Mouse (Mus musculus): ENCODE measurements at regions not wholly inside any gene's neighbourhood (a gene's known extent, or its start where the extent isn't known, plus 50 kb on each side); places are given as distances from the start of the nearest gene placed in this dataset.

- 56% methylated on average over 8 of the region's 8 CpGs for WGBS
- ATAC-seq (replicated peaks; ENCODE audit: insufficient number of reproducible peaks, low FRiP score, low TSS enrichment, low read depth), result no peak
- H3K36me3 ChIP-seq (replicated peaks; ENCODE audit: control insufficient read depth, insufficient read depth, low read depth, low read length), result no peaks in the 10 kb centered on the region
- no peaks in the 10 kb centered on the region for H3K27me3 ChIP-seq (ENCODE audit: control insufficient read depth, insufficient read depth, low read length)
- H3K27ac ChIP-seq (replicated peaks; ENCODE audit: low read depth, low read length), result no peak overlapping the region
- no peak overlapping the region for H3K4me2 ChIP-seq (ENCODE audit: low read depth, low read length)
- no peaks in the 10 kb centered on the region for H3K4me1 ChIP-seq (ENCODE audit: control insufficient read depth, insufficient read depth, low read length)
- no peak overlapping the region for H3K4me3 ChIP-seq (ENCODE audit: low read depth, low read length)
- no peak for DNase-seq (ENCODE audit: low spot score)
- no peaks in the 10 kb centered on the region for H3K9me3 ChIP-seq (replicated peaks; ENCODE audit: control insufficient read depth, low read length)
- H3K9ac ChIP-seq (replicated peaks; ENCODE audit: low read length), result no peak overlapping the region
Measured at GRCm38 (mm10) chr4:103486140-103486965, 132.8 kb upstream of the Dab1 start.

- Histone ChIP-seq H3K27me3 (ENCODE audit: control insufficient read depth, insufficient read depth, low read length) (no peaks in the 10 kb centered on the region), H3K27ac (replicated peaks; ENCODE audit: low read depth, low read length) (no peak overlapping the region), H3K4me3 (ENCODE audit: low read depth, low read length) (no peak overlapping the region), H3K9me3 (replicated peaks; ENCODE audit: control insufficient read depth, low read length) (no peaks in the 10 kb centered on the region), H3K36me3 (replicated peaks; ENCODE audit: control insufficient read depth, insufficient read depth, low read depth, low read length) (no peaks in the 10 kb centered on the region), H3K4me2 (ENCODE audit: low read depth, low read length) (no peak overlapping the region), H3K4me1 (ENCODE audit: control insufficient read depth, insufficient read depth, low read length) (no peaks in the 10 kb centered on the region), H3K9ac (replicated peaks; ENCODE audit: low read length) (no peak overlapping the region)
- WGBS, result 71% methylated on average over 2 of the region's 2 CpGs
- ATAC-seq (replicated peaks; ENCODE audit: insufficient number of reproducible peaks, low FRiP score, low TSS enrichment, low read depth) (no peak), DNase-seq (ENCODE audit: low spot score) (no peak)
Measured at GRCm38 (mm10) chr4:103508435-103508834, 110.7 kb upstream of the Dab1 start.

GRCm38 (mm10) chr4:103512901-103513300, 106.3 kb upstream of the Dab1 start:
- Histone ChIP-seq H3K4me2 (ENCODE audit: low read depth, low read length) (no peak overlapping the region), H3K4me1 (ENCODE audit: control insufficient read depth, insufficient read depth, low read length) (no peaks in the 10 kb centered on the region), H3K36me3 (replicated peaks; ENCODE audit: control insufficient read depth, insufficient read depth, low read depth, low read length) (no peaks in the 10 kb centered on the region), H3K27ac (replicated peaks; ENCODE audit: low read depth, low read length) (no peak overlapping the region), H3K4me3 (ENCODE audit: low read depth, low read length) (no peak overlapping the region), H3K9ac (replicated peaks; ENCODE audit: low read length) (no peak overlapping the region), H3K27me3 (ENCODE audit: control insufficient read depth, insufficient read depth, low read length) (no peaks in the 10 kb centered on the region), H3K9me3 (replicated peaks; ENCODE audit: control insufficient read depth, low read length) (no peaks in the 10 kb centered on the region)
- WGBS, result 69% methylated on average over 1 of the region's 1 CpGs
- ATAC-seq (replicated peaks; ENCODE audit: insufficient number of reproducible peaks, low FRiP score, low TSS enrichment, low read depth) (no peak), DNase-seq (ENCODE audit: low spot score) (no peak)

- DNase-seq (ENCODE audit: low spot score), result no peak
- no peak overlapping the region for H3K4me3 ChIP-seq (ENCODE audit: low read depth, low read length)
Measured at GRCm38 (mm10) chr4:103521870-103522609, 97.1 kb upstream of the Dab1 start.

GRCm38 (mm10) chr4:103536534-103537265, 82.5 kb upstream of the Dab1 start:
- Histone ChIP-seq H3K36me3 (replicated peaks; ENCODE audit: control insufficient read depth, insufficient read depth, low read depth, low read length) (no peaks in the 10 kb centered on the region), H3K27ac (replicated peaks; ENCODE audit: low read depth, low read length) (no peak overlapping the region), H3K4me2 (ENCODE audit: low read depth, low read length) (no peak overlapping the region), H3K27me3 (ENCODE audit: control insufficient read depth, insufficient read depth, low read length) (no peaks in the 10 kb centered on the region), H3K9me3 (replicated peaks; ENCODE audit: control insufficient read depth, low read length) (no peaks in the 10 kb centered on the region), H3K9ac (replicated peaks; ENCODE audit: low read length) (no peak overlapping the region), H3K4me3 (ENCODE audit: low read depth, low read length) (no peak overlapping the region), H3K4me1 (ENCODE audit: control insufficient read depth, insufficient read depth, low read length) (no peaks in the 10 kb centered on the region)
- 43% methylated on average over 6 of the region's 6 CpGs for WGBS
- DNase-seq (ENCODE audit: low spot score), result peak; percentile 5
- ATAC-seq (replicated peaks; ENCODE audit: insufficient number of reproducible peaks, low FRiP score, low TSS enrichment, low read depth), result no peak

More at GRCm38 (mm10) chr4:103521870-103522609, 97.1 kb upstream of the Dab1 start:
- no peaks in the 10 kb centered on the region for H3K27me3 ChIP-seq (ENCODE audit: control insufficient read depth, insufficient read depth, low read length)
- H3K4me2 ChIP-seq (ENCODE audit: low read depth, low read length), result no peak overlapping the region
- no peak overlapping the region for H3K27ac ChIP-seq (replicated peaks; ENCODE audit: low read depth, low read length)
- no peak overlapping the region for H3K9ac ChIP-seq (replicated peaks; ENCODE audit: low read length)
- no peaks in the 10 kb centered on the region for H3K9me3 ChIP-seq (replicated peaks; ENCODE audit: control insufficient read depth, low read length)
- no peaks in the 10 kb centered on the region for H3K4me1 ChIP-seq (ENCODE audit: control insufficient read depth, insufficient read depth, low read length)
- WGBS, result 77% methylated on average over 5 of the region's 5 CpGs
- no peaks in the 10 kb centered on the region for H3K36me3 ChIP-seq (replicated peaks; ENCODE audit: control insufficient read depth, insufficient read depth, low read depth, low read length)
- no peak for ATAC-seq (replicated peaks; ENCODE audit: insufficient number of reproducible peaks, low FRiP score, low TSS enrichment, low read depth)

- H3K36me3 ChIP-seq (replicated peaks; ENCODE audit: control insufficient read depth, insufficient read depth, low read depth, low read length), result no peaks in the 10 kb centered on the region
- 76% methylated on average over 3 of the region's 3 CpGs for WGBS
- H3K9ac ChIP-seq (replicated peaks; ENCODE audit: low read length), result no peak overlapping the region
- DNase-seq (ENCODE audit: low spot score), result no peak
- ATAC-seq (replicated peaks; ENCODE audit: insufficient number of reproducible peaks, low FRiP score, low TSS enrichment, low read depth), result no peak
- H3K27me3 ChIP-seq (ENCODE audit: control insufficient read depth, insufficient read depth, low read length), result no peaks in the 10 kb centered on the region
- no peaks in the 10 kb centered on the region for H3K4me1 ChIP-seq (ENCODE audit: control insufficient read depth, insufficient read depth, low read length)
- no peak overlapping the region for H3K4me2 ChIP-seq (ENCODE audit: low read depth, low read length)
- H3K9me3 ChIP-seq (replicated peaks; ENCODE audit: control insufficient read depth, low read length), result no peaks in the 10 kb centered on the region
- no peak overlapping the region for H3K4me3 ChIP-seq (ENCODE audit: low read depth, low read length)
- H3K27ac ChIP-seq (replicated peaks; ENCODE audit: low read depth, low read length), result no peak overlapping the region
Measured at GRCm38 (mm10) chr4:103540960-103541359, 78.2 kb upstream of the Dab1 start.

GRCm38 (mm10) chr4:103547297-103547696, 71.9 kb upstream of the Dab1 start:
- no peaks in the 10 kb centered on the region for H3K36me3 ChIP-seq (replicated peaks; ENCODE audit: control insufficient read depth, insufficient read depth, low read depth, low read length)
- no peak overlapping the region for H3K27ac ChIP-seq (replicated peaks; ENCODE audit: low read depth, low read length)
- H3K4me3 ChIP-seq (ENCODE audit: low read depth, low read length), result no peak overlapping the region
- no peaks in the 10 kb centered on the region for H3K4me1 ChIP-seq (ENCODE audit: control insufficient read depth, insufficient read depth, low read length)
- H3K9me3 ChIP-seq (replicated peaks; ENCODE audit: control insufficient read depth, low read length), result no peaks in the 10 kb centered on the region
- no peak for ATAC-seq (replicated peaks; ENCODE audit: insufficient number of reproducible peaks, low FRiP score, low TSS enrichment, low read depth)
- no peaks in the 10 kb centered on the region for H3K27me3 ChIP-seq (ENCODE audit: control insufficient read depth, insufficient read depth, low read length)
- H3K9ac ChIP-seq (replicated peaks; ENCODE audit: low read length), result no peak overlapping the region
- H3K4me2 ChIP-seq (ENCODE audit: low read depth, low read length), result no peak overlapping the region
- DNase-seq (ENCODE audit: low spot score), result no peak

GRCm38 (mm10) chr4:103552476-103552875, 66.7 kb upstream of the Dab1 start:
- WGBS, result 90% methylated on average over 3 of the region's 3 CpGs
- ATAC-seq (replicated peaks; ENCODE audit: insufficient number of reproducible peaks, low FRiP score, low TSS enrichment, low read depth) (no peak), DNase-seq (ENCODE audit: low spot score) (no peak)
- no peak overlapping the region for H3K4me2 ChIP-seq (ENCODE audit: low read depth, low read length)
- no peaks in the 10 kb centered on the region for H3K9me3 ChIP-seq (replicated peaks; ENCODE audit: control insufficient read depth, low read length)
- H3K27ac ChIP-seq (replicated peaks; ENCODE audit: low read depth, low read length), result no peak overlapping the region
- no peak overlapping the region for H3K9ac ChIP-seq (replicated peaks; ENCODE audit: low read length)
- H3K36me3 ChIP-seq (replicated peaks; ENCODE audit: control insufficient read depth, insufficient read depth, low read depth, low read length), result no peaks in the 10 kb centered on the region
- H3K27me3 ChIP-seq (ENCODE audit: control insufficient read depth, insufficient read depth, low read length), result no peaks in the 10 kb centered on the region
- no peaks in the 10 kb centered on the region for H3K4me1 ChIP-seq (ENCODE audit: control insufficient read depth, insufficient read depth, low read length)
- H3K4me3 ChIP-seq (ENCODE audit: low read depth, low read length), result no peak overlapping the region

All from embryonic facial prominence, embryonic 11.5 days (tissue).